Mouse (Mus musculus) ES-Bruce4 (cell line): ENCODE results near the gene Rpp25l.

Experiments used
- CTCF ChIP-seq: IDR thresholded peaks from one replicate; pipeline ENCODE4 v1.8.1; 2011; ENCODE audit warnings: low read depth, low read length
- POLR2A ChIP-seq: IDR thresholded peaks from one replicate; pipeline ENCODE4 v1.8.1; 2011; ENCODE audit warnings: low read length; ENCODE audit not compliant: insufficient read depth

DNA sequence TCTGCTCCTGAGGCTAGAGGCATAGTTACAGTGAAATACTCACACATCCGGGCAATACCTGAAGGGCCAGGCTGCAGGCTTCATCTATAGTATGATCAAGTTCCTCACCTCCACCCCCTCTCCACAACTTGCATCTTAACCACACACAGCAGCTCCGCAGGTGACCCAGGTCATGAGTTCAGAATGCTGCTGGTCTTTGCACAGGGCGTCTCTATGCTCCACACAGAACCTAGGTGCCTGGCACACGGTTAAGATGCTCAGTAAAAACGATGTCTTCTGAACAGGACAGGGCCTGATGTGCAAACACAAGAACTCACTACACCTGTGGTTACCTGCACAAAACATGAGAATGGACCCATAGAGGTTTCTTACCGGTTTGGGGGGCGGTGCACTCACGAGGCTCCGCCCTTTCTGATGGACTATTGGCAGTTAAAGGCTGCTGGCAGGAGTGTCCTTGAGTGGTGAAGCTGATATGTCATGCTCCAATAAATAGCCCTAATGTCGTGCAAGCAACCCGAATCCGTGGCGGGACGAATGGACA, 41.5 kb upstream of the Rpp25l start, which contains the start of gene Galt:
- TF ChIP-seq CTCF (no peak), POLR2A (no peak)
